8 mouse cellular contexts compared by ENCODE assay signal in genomic region chr8:126735488-126736440, GRCm38 (mm10).
DNase-seq lines count a peak whose midpoint lies in the region; ATAC-seq lines count a peak whose summit lies in the region.

No protein-coding gene starts in this region.

- peak; percentile 49; the same call in 1 of the 2 replicates for ATAC-seq in embryonic facial prominence, embryonic 12.5 days (ENCODE audit: insufficient number of reproducible peaks, insufficient read depth, low FRiP score, low TSS enrichment)
- peak; percentile 91 for ATAC-seq in granulocyte monocyte progenitor cell, adult 5-6 weeks (replicated peaks; ENCODE audit: poor library complexity, severe bottlenecking)
- peak; percentile 62 for ATAC-seq in midbrain, embryonic 11.5 days (ENCODE audit: low FRiP score)
- no peak for ATAC-seq in erythroblast, adult 5-6 weeks (replicated peaks; ENCODE audit: low FRiP score, poor library complexity, severe bottlenecking)

- H3K9ac ChIP-seq in embryonic facial prominence, embryonic 12.5 days, result no peak overlapping the region; the same call in 1 of the 2 replicates
- peak overlapping the region; percentile 45; the same call in 1 of the 2 replicates for H3K9ac ChIP-seq in midbrain, embryonic 11.5 days (ENCODE audit: low read length)

- peak overlapping the region; percentile 88 for H3K27ac ChIP-seq in embryonic facial prominence, embryonic 12.5 days
- 0 out of 2 replicates have a peak overlapping the region, but pooled peaks have one; percentile 11 for H3K27ac ChIP-seq in midbrain, embryonic 11.5 days (ENCODE audit: low read depth, low read length)

- peak; percentile 87 to 88 for DNase-seq in adrenal gland, postnatal 36 days
- DNase-seq in kidney, adult 11 months, result peak; percentile 98
- peak; percentile 94 for DNase-seq in left cerebral cortex, postnatal 4 days
- DNase-seq in midbrain, embryonic 11.5 days (ENCODE audit: low spot score, missing footprints), result peak; percentile 89
- peak; percentile 96 for DNase-seq in skeletal muscle tissue, adult 2 months (ENCODE audit: low read depth, low spot score)

- H3K4me2 ChIP-seq in embryonic facial prominence, embryonic 12.5 days (replicated peaks), result no peak overlapping the region
- H3K4me2 ChIP-seq in midbrain, embryonic 11.5 days, result no peak overlapping the region

- no peaks in the 10 kb centered on the region for H3K27me3 ChIP-seq in embryonic facial prominence, embryonic 12.5 days
- H3K27me3 ChIP-seq in midbrain, embryonic 11.5 days (ENCODE audit: control insufficient read depth, insufficient read depth, low read length), result no peaks in the 10 kb centered on the region

- no peak overlapping the region for H3K4me3 ChIP-seq in embryonic facial prominence, embryonic 12.5 days
- no peak overlapping the region for H3K4me3 ChIP-seq in midbrain, embryonic 11.5 days (ENCODE audit: low read depth, low read length)

- 32% methylated on average over 25 of the region's 25 CpGs for WGBS in embryonic facial prominence, embryonic 12.5 days
- WGBS in midbrain, embryonic 11.5 days, result 48% methylated on average over 25 of the region's 25 CpGs

- H3K9me3 ChIP-seq in embryonic facial prominence, embryonic 12.5 days, result no peaks in the 10 kb centered on the region
- no peaks in the 10 kb centered on the region for H3K9me3 ChIP-seq in midbrain, embryonic 11.5 days (ENCODE audit: control insufficient read depth, low read length)

- intact Hi-C loops in left cerebral cortex, postnatal 4 days (cut with DNase I), result loop anchor here (10.0 kb wide), 1 partner anchor 141 kb away; the partner anchor contains the start of gene Irf2bp2

- H3K36me3 ChIP-seq in embryonic facial prominence, embryonic 12.5 days, result no peaks in the 10 kb centered on the region
- no peaks in the 10 kb centered on the region for H3K36me3 ChIP-seq in midbrain, embryonic 11.5 days (ENCODE audit: control insufficient read depth, insufficient read depth, low read length)

- H3K4me1 ChIP-seq in embryonic facial prominence, embryonic 12.5 days, result peaks cover 40% of the 10 kb centered on the region
- H3K4me1 ChIP-seq in midbrain, embryonic 11.5 days (ENCODE audit: control insufficient read depth, insufficient read depth, low read length), result peaks cover 17% of the 10 kb centered on the region
